Mouse (Mus musculus) G1E (cell line): ENCODE measurements at regions not wholly inside any gene's neighbourhood (a gene's known extent, or its start where the extent isn't known, plus 50 kb on each side); places are given as distances from the start of the nearest gene placed in this dataset.
A peak's percentile ranks its signal among the peaks of the same experiment; 100 is the strongest.

Experiments used
- CTCF ChIP-seq: IDR thresholded peaks from 2 replicates; pipeline ENCODE4 v1.5.1; 2012; ENCODE audit warnings: low read depth, low read length, inconsistent platforms, mixed read lengths
- GATA1 ChIP-seq: IDR thresholded peaks from 2 replicates; pipeline ENCODE4 v1.6.1; 2012; ENCODE audit warnings: borderline replicate concordance, low read length, inconsistent platforms, mixed read lengths
- POLR2AphosphoS5 ChIP-seq: IDR thresholded peaks from 2 replicates; pipeline ENCODE4 v1.6.1; 2012; ENCODE audit warnings: low read depth, low read length, inconsistent platforms; ENCODE audit not compliant: insufficient replicate concordance
- TAL1 ChIP-seq: conservative IDR thresholded peaks from 2 replicates; pipeline ENCODE4 v1.6.1; 2012; ENCODE audit warnings: low read depth, low read length, inconsistent platforms, mixed read lengths

GRCm38 (mm10) chr11:64718316-64719085 is 260.3 kb upstream of the Elac2 start:
- TF ChIP-seq CTCF (peak; percentile 81), POLR2AphosphoS5 (no peak), TAL1 (no peak), GATA1 (no peak)
